Mouse (Mus musculus) hindbrain, embryonic 14.5 days (tissue): ENCODE measurements around the gene Rps27l. TPM values are rescaled to one million over a fixed set of nuclear protein-coding genes. Genes with fewer than 3 reads are reported as not detected.

Experiments used
- ATAC-seq: fragments of 200-750 bp; cut with Nextera tagmentation; 2 replicates; pipeline ENCODE4 v1.8.0; 2017; ENCODE audit warnings: moderate number of reproducible peaks, mild to moderate bottlenecking, moderate TSS enrichment, moderate library complexity; ENCODE audit not compliant: low FRiP score
- DNase-seq: peaks from one replicate; pipeline ENCODE4 v3.0.0-alpha.2; 2015; ENCODE audit warnings: low spot score
- H3K27ac ChIP-seq: fragments of 300-500 bp; sonication (generic); 2 replicates; pipeline ENCODE4 v1.5.1; 2014; ENCODE audit warnings: mild to moderate bottlenecking, moderate library complexity
- H3K27me3 ChIP-seq: fragments of 300-500 bp; sonication (generic); 2 replicates; pipeline ENCODE4 v1.6.1; 2014; ENCODE audit warnings: mild to moderate bottlenecking, low read length, mixed read lengths; ENCODE audit not compliant: control insufficient read depth, insufficient read depth
- H3K36me3 ChIP-seq: fragments of 300-500 bp; sonication (generic); replicated peaks from 2 replicates; pipeline ENCODE4 v1.6.1; 2014; ENCODE audit not compliant: control insufficient read depth, insufficient read depth
- H3K4me1 ChIP-seq: fragments of 300-500 bp; sonication (generic); replicated peaks from 2 replicates; pipeline ENCODE4 v1.6.1; 2014; ENCODE audit warnings: antibody characterized with exemption, low read length, mixed read lengths; ENCODE audit not compliant: control insufficient read depth, insufficient read depth
- H3K4me2 ChIP-seq: fragments of 300-500 bp; sonication (generic); replicated peaks from 2 replicates; pipeline ENCODE4 v1.6.1; 2014; ENCODE audit warnings: mild to moderate bottlenecking, moderate library complexity
- H3K4me3 ChIP-seq: fragments of 300-500 bp; sonication (generic); replicated peaks from 2 replicates; pipeline ENCODE4 v1.5.1; 2014; ENCODE audit warnings: mild to moderate bottlenecking, low read length
- H3K9ac ChIP-seq: fragments of 300-500 bp; sonication (generic); 2 replicates; pipeline ENCODE4 v1.6.1; 2014
- H3K9me3 ChIP-seq: fragments of 300-500 bp; sonication (generic); 2 replicates; pipeline ENCODE4 v1.6.1; 2016; ENCODE audit warnings: low read length; ENCODE audit not compliant: control insufficient read depth
- WGBS: fragments of 180-500 bp; shearing (Covaris S2); extraction: QIAGEN DNeasy Blood & Tissue Kit; methylation state at CpG from one replicate; pipeline ENCODE4 v1.1.7; 2014; 5-methylcytosine and 5-hydroxymethylcytosine counted together
- polyA plus RNA-seq: library from polyadenylated mRNA; unstranded; fragments of >200 nt; fragmentation: Nextera tagmentation; extraction: Ambion mirVana; gene quantifications from 2 replicates; pipeline ENCODE4 v1.2.1, GENCODE M21; 2014

The Rps27l gene
- polyA plus RNA-seq, 1 experiment from 2014 or later, result 261 TPM

DNA sequence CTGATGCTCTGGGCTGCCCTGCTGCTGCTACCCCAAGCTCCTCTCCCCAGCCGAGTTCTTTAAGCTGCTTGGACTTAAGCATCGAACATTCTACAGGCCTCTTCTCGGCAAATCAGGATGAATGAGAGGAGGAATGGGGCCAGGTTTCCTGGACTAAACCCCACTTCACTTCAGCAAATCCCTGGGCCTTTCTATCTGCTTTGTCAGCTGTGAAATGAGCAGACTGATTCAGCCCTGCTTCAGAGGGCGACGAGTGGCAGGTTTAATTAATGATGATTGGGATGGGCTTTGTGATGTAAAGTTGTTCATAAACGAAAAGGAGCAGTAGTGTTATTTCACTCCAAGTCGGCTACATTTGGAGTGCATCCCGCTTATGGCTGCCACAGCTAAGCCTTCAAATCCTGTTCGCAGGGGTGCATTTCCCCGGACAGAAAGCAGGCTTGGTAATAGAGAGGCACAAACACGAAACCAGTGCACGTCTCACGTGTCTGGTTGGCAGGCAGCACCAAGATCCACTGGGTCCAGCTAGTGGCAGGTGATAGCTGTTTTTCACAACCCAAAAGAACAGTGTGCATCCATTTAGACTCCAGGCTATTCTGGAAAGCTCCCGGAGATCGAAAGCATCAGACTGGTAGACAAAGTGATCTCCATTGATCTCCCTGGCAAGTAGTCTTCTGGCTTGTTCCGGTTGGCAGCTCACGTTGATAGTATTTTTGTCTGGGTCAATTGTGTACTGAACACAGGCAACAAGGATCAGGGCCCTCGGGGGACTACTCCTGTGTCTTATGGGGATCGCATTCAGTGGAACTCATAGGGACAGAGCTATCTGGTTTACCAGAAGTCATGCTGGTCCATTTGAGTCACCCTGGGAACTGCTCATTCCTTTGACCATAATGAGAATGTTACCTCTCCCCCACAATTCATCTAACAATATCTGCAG lies 11.7 kb upstream of the Rps27l start:
- Histone ChIP-seq H3K4me1 (peaks cover 18% of the 10 kb centered on the region), H3K4me3 (no peak overlapping the region), H3K27ac (peak overlapping the region; percentile 77), H3K4me2 (no peak overlapping the region), H3K36me3 (no peaks in the 10 kb centered on the region), H3K9ac (peak overlapping the region; percentile 33; the same call in 1 of the 2 replicates), H3K27me3 (no peaks in the 10 kb centered on the region), H3K9me3 (no peaks in the 10 kb centered on the region)
- peak; percentile 56 for DNase-seq
- WGBS, result 25% methylated on average over 19 of the region's 19 CpGs
- peak; percentile 70; the same call in 1 of the 2 replicates for ATAC-seq

DNA sequence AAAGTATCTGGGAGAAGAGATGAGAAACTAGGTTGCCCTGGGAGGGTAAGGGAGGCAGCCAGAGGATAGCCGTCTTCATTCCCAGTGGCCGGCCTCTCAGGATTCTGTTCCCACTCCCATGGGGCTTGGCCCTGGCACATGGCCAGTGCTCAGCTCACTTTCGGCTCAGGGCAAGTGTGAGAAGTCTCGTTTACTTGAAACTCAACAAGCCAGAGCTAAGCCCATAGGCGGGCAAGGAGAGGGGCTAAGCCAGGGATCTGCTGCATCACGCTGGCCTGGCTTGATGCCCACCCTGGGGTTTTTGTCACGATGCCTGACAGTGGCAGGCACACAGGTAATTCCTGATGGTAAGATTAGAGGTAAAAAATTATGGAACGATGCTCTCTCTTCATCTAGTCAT lies 8.4 kb upstream of the Rps27l start:
- peaks cover 18% of the 10 kb centered on the region for H3K4me1 ChIP-seq
- no peaks in the 10 kb centered on the region for H3K36me3 ChIP-seq
- ATAC-seq, result no peak
- no peaks in the 10 kb centered on the region for H3K27me3 ChIP-seq
- peak; percentile 61 for DNase-seq
- WGBS, result 60% methylated on average over 8 of the region's 8 CpGs
- H3K9ac ChIP-seq, result no peak overlapping the region
- no peak overlapping the region for H3K27ac ChIP-seq
- H3K4me3 ChIP-seq, result no peak overlapping the region
- no peaks in the 10 kb centered on the region for H3K9me3 ChIP-seq
- H3K4me2 ChIP-seq, result no peak overlapping the region

GRCm38 (mm10) chr9:66938836-66939235 lies 7.0 kb upstream of the Rps27l start:
- Histone ChIP-seq H3K27me3 (no peaks in the 10 kb centered on the region), H3K4me3 (no peak overlapping the region), H3K36me3 (no peaks in the 10 kb centered on the region), H3K9me3 (no peaks in the 10 kb centered on the region), H3K4me2 (no peak overlapping the region), H3K4me1 (peaks cover 10% of the 10 kb centered on the region), H3K9ac (no peak overlapping the region), H3K27ac (no peak overlapping the region)
- DNase-seq (peak; percentile 76), ATAC-seq (no peak)
- WGBS, result 7% methylated on average over 4 of the region's 4 CpGs

DNA sequence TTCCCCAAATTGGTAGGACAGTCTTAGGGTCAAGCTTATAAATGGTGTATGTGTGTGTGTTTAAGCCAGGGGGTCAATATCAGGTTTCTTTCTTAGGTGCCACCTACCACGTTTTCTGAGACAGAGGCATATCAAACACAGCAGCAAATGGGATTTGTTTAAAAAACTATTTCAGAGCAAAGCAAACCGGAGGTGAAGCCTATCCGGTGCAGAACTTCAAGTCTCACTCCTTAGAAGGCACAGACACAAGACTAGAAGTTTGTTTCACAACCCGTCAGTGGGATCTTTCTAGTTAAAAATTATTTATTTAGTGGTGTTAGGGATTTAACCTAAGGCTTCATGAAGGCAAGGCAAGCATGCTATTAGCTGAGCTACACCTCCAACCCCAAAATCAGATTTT lies 725 bp upstream of the Rps27l start:
- no peak for DNase-seq
- Histone ChIP-seq H3K9me3 (no peaks in the 10 kb centered on the region), H3K9ac (peak overlapping the region; percentile 87), H3K4me3 (peak overlapping the region; percentile 95), H3K36me3 (peaks cover 16% of the 10 kb centered on the region), H3K27ac (peak overlapping the region; percentile 90), H3K4me2 (peak overlapping the region; percentile 88), H3K4me1 (no peaks in the 10 kb centered on the region; the same call in 1 of the 2 replicates), H3K27me3 (no peaks in the 10 kb centered on the region)
- ATAC-seq, result no peak
- 33% methylated on average over 4 of the region's 4 CpGs for WGBS

DNA sequence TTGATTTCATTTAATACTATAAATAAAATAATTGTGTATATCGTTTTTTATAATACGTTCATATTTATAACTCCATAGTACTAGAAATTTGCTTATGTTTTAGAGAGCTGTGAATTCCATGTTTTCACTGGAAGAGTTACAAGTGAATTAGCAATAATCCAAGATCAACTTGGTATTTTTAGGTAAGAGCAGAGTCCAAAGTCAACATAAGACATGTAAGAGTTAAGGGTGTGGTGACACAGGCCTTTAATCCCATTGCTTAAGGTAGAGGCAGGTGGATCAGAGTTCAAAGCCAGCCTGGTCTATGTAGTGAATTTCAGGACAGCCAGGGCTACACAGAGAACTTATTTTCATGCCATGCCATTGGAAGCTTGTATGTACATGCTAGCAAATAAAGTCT lies 2.6 kb downstream of the Rps27l start:
- Histone ChIP-seq H3K27me3 (no peaks in the 10 kb centered on the region), H3K4me1 (no peaks in the 10 kb centered on the region; the same call in 1 of the 2 replicates), H3K9me3 (no peaks in the 10 kb centered on the region), H3K4me3 (no peak overlapping the region), H3K36me3 (peaks cover 16% of the 10 kb centered on the region), H3K9ac (no peak overlapping the region), H3K4me2 (no peak overlapping the region), H3K27ac (no peak overlapping the region)
- no peak for ATAC-seq
- no peak for DNase-seq
- 98% methylated on average over 2 of the region's 2 CpGs for WGBS

DNA sequence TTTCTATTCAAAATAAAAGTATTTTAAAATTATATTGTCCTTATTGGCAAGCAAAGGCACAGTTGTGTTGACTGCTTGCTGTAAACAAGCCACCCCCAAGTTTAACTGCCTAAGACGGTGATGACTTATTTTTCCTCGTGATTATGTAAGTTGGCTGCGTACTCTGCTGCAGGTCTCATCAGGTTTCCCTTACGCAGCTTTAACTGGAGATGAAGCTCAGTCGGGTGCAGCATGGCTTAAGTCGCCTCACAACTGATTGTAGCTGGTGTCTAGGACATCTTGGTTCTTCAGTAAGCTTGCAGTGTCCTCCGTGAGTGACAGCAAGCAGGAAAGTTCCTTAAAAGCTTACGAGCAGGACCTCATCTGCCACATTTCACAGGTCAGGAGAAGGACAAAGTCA lies 6.4 kb downstream of the Rps27l start:
- no peaks in the 10 kb centered on the region for H3K4me1 ChIP-seq
- no peaks in the 10 kb centered on the region for H3K9me3 ChIP-seq
- ATAC-seq, result no peak
- no peak for DNase-seq
- no peaks in the 10 kb centered on the region for H3K27me3 ChIP-seq
- H3K36me3 ChIP-seq, result peaks cover 29% of the 10 kb centered on the region
- H3K4me3 ChIP-seq, result no peak overlapping the region
- 85% methylated on average over 8 of the region's 8 CpGs for WGBS
- H3K27ac ChIP-seq, result no peak overlapping the region
- no peak overlapping the region for H3K4me2 ChIP-seq
- no peak overlapping the region for H3K9ac ChIP-seq

DNA sequence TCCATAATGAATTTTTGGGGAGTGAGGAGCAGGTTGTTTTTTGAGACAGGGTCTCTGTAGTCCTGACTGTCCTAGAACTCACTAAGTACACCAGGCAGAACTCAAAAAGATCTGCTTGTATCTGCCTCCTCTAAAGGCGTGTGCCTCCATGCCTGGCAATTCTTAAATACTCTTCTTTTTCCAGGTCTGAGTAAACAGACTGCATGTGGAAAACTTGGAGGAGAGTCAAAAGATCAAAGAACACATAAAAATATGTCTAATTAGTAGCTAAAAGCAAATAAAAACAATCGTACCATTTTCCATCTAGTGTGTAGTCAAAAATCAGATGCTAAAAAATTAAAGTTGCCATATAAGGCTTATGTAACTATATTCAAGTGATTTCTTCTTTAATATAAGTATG lies 7.0 kb downstream of the Rps27l start:
- no peak for DNase-seq

GRCm38 (mm10) chr9:66957451-66957850 lies 11.6 kb downstream of the Rps27l start:
- WGBS, result 93% methylated on average over 3 of the region's 3 CpGs

More for the DNA sequence above, 7.0 kb downstream of the Rps27l start:
- 91% methylated on average over 2 of the region's 2 CpGs for WGBS
- Histone ChIP-seq H3K9me3 (no peaks in the 10 kb centered on the region), H3K9ac (no peak overlapping the region), H3K4me1 (no peaks in the 10 kb centered on the region), H3K36me3 (peaks cover 26% of the 10 kb centered on the region), H3K4me3 (no peak overlapping the region), H3K27me3 (no peaks in the 10 kb centered on the region), H3K27ac (no peak overlapping the region), H3K4me2 (no peak overlapping the region)
- ATAC-seq, result no peak

DNA sequence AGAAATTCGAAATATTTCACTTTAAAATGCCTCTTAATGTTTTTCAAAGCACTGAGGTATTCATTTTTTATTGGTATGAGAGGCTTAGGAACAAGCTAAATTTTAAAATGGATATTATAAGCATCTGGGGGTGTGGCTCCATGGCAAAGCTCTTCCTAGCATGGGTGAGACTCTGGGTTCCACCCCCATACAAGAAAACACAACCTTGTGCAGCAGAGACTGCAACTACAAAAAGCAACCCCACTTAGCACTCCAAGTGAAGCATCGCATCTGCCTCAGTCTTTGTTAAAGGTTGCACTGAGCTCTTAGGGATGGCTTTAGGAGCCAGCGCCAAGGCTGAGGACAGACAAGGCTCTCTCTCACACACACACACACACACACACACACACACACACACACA lies 15.6 kb downstream of the Rps27l start:
- DNase-seq, result no peak
- Histone ChIP-seq H3K9me3 (no peaks in the 10 kb centered on the region), H3K4me2 (no peak overlapping the region), H3K4me3 (no peak overlapping the region), H3K9ac (no peak overlapping the region), H3K27me3 (no peaks in the 10 kb centered on the region), H3K4me1 (no peaks in the 10 kb centered on the region), H3K36me3 (peaks cover 16% of the 10 kb centered on the region), H3K27ac (no peak overlapping the region)
- WGBS, result 81% methylated on average over 3 of the region's 3 CpGs
- no peak for ATAC-seq

More at GRCm38 (mm10) chr9:66957451-66957850, 11.6 kb downstream of the Rps27l start:
- H3K9me3 ChIP-seq, result no peaks in the 10 kb centered on the region
- no peak overlapping the region for H3K4me2 ChIP-seq
- DNase-seq, result no peak
- H3K27me3 ChIP-seq, result no peaks in the 10 kb centered on the region
- H3K27ac ChIP-seq, result no peak overlapping the region
- H3K4me1 ChIP-seq, result no peaks in the 10 kb centered on the region
- ATAC-seq, result no peak
- H3K9ac ChIP-seq, result no peak overlapping the region
- peaks cover 13% of the 10 kb centered on the region for H3K36me3 ChIP-seq
- H3K4me3 ChIP-seq, result no peak overlapping the region
